10 mouse cellular contexts compared by ENCODE assay signal in the genomic region with DNA sequence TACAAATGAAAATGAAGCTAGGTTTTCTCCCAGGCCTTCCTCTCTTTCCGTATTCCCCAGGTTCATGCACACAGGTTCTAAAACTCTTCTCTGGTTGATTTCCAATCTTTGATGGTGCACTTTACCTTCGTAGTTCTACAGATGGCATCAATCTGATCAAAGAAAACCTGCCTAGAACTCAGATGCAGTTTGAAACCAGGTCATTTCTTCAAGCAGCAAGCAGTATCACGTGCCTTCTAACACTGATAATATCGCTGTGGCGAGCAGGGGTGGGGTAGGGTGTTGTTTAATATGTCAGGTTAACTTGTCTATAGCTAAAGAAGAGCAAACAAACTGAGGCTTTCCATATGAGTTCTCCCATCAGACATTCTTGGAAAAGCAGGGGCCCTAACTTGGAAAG. TPM values are rescaled to one million over a fixed set of nuclear protein-coding genes. Genes with fewer than 3 reads are reported as not detected.
A peak's percentile ranks its signal among the peaks of the same experiment; 100 is the strongest.
DNase-seq lines count a peak whose midpoint lies in the region; ATAC-seq and TF ChIP-seq lines count a peak whose summit lies in the region.
"Had no signal": no experiment of that assay in that cellular context is flagged by ENCODE, and none has a peak within 500 bp of the region (broad histone marks: within the 10 kb centered on the region; RNA-seq: fewer than 3 reads in every experiment).

No protein-coding gene starts in this region.

- H3K4me1 ChIP-seq in hindbrain, embryonic 14.5 days (replicated peaks; ENCODE audit: control insufficient read depth, insufficient read depth, low read length): peaks cover 29% of the 10 kb centered on the region
- peaks cover 27% of the 10 kb centered on the region for H3K4me1 ChIP-seq in hindbrain, embryonic 16.5 days (ENCODE audit: control insufficient read depth, insufficient read depth, low read depth, low read length)
- peaks cover 5% of the 10 kb centered on the region for H3K4me1 ChIP-seq in stomach, embryonic 16.5 days (ENCODE audit: control insufficient read depth, insufficient read depth, low read length)
- no peaks in the 10 kb centered on the region; the same call in 1 of the 2 replicates for H3K4me1 ChIP-seq in stomach, postnatal 0 days (replicated peaks; ENCODE audit: control insufficient read depth, insufficient read depth)
- H3K4me1 ChIP-seq in limb, embryonic 13.5 days: peaks cover 49% of the 10 kb centered on the region

- TF ChIP-seq EP300 in stomach, postnatal 0 days (optimal IDR thresholded peaks at IDR 0.05): no peak

- H3K4me3 ChIP-seq in hindbrain, embryonic 14.5 days (replicated peaks; ENCODE audit: low read length): no peak overlapping the region
- H3K4me3 ChIP-seq in hindbrain, embryonic 16.5 days (ENCODE audit: low read length): no peak overlapping the region
- no peak overlapping the region for H3K4me3 ChIP-seq in stomach, embryonic 16.5 days (replicated peaks; ENCODE audit: low read length)
- no peak overlapping the region for H3K4me3 ChIP-seq in stomach, postnatal 0 days (ENCODE audit: low read depth, low read length)
- no peak overlapping the region for H3K4me3 ChIP-seq in limb, embryonic 13.5 days
- H3K4me3 ChIP-seq: forebrain, embryonic 13.5 days; midbrain, embryonic 15.5 days had no signal

- DNase-seq in hindbrain, embryonic 14.5 days (ENCODE audit: low spot score): no peak
- no peak for DNase-seq in stomach, postnatal 0 days (ENCODE audit: low spot score)
- DNase-seq in embryo, embryonic 11 days: no peak
- DNase-seq in yolk sac, embryonic 10.5 days (ENCODE audit: low spot score): no peak
- DNase-seq: cerebellum, postnatal 25 days had no signal

- H3K4me2 ChIP-seq in hindbrain, embryonic 14.5 days (replicated peaks): peak overlapping the region; percentile 94; the same call in 1 of the 2 replicates
- no peak overlapping the region for H3K4me2 ChIP-seq in hindbrain, embryonic 16.5 days (ENCODE audit: low read length)
- H3K4me2 ChIP-seq in stomach, embryonic 16.5 days (ENCODE audit: low read depth, low read length): peak overlapping the region; percentile 26
- H3K4me2 ChIP-seq in stomach, postnatal 0 days (replicated peaks; ENCODE audit: low read depth): no peak overlapping the region
- H3K4me2 ChIP-seq in limb, embryonic 13.5 days (replicated peaks): peak overlapping the region; percentile 79
- H3K4me2 ChIP-seq: forebrain, embryonic 13.5 days had no signal

- peaks cover 43% of the 10 kb centered on the region for H3K27me3 ChIP-seq in hindbrain, embryonic 14.5 days (ENCODE audit: control insufficient read depth, insufficient read depth, low read length)
- H3K27me3 ChIP-seq in hindbrain, embryonic 16.5 days (replicated peaks; ENCODE audit: control insufficient read depth, insufficient read depth, low read length): peaks cover 12% of the 10 kb centered on the region
- peaks cover 14% of the 10 kb centered on the region; the same call in 1 of the 2 replicates for H3K27me3 ChIP-seq in stomach, embryonic 16.5 days (ENCODE audit: control insufficient read depth, insufficient read depth, low read length)
- peaks cover 5% of the 10 kb centered on the region; the same call in 1 of the 2 replicates for H3K27me3 ChIP-seq in stomach, postnatal 0 days (ENCODE audit: control insufficient read depth, insufficient read depth, low read length)
- H3K27me3 ChIP-seq in limb, embryonic 13.5 days: no peaks in the 10 kb centered on the region

- no peaks in the 10 kb centered on the region for H3K9me3 ChIP-seq in hindbrain, embryonic 14.5 days (ENCODE audit: control insufficient read depth, low read length)
- H3K9me3 ChIP-seq in hindbrain, embryonic 16.5 days (ENCODE audit: control insufficient read depth, low read length): no peaks in the 10 kb centered on the region
- no peaks in the 10 kb centered on the region for H3K9me3 ChIP-seq in stomach, embryonic 16.5 days (replicated peaks; ENCODE audit: control insufficient read depth, low read length)
- H3K9me3 ChIP-seq in stomach, postnatal 0 days (ENCODE audit: control insufficient read depth, low read length): no peaks in the 10 kb centered on the region
- no peaks in the 10 kb centered on the region for H3K9me3 ChIP-seq in limb, embryonic 13.5 days
- H3K9me3 ChIP-seq: forebrain, embryonic 13.5 days; midbrain, embryonic 15.5 days had no signal

- 84% methylated on average over 5 of the region's 5 CpGs for WGBS in hindbrain, embryonic 14.5 days
- 82% methylated on average over 5 of the region's 5 CpGs for WGBS in hindbrain, embryonic 16.5 days
- 72% methylated on average over 5 of the region's 5 CpGs for WGBS in stomach, embryonic 16.5 days
- WGBS in stomach, postnatal 0 days: 70% methylated on average over 5 of the region's 5 CpGs
- 89% methylated on average over 5 of the region's 5 CpGs for WGBS in limb, embryonic 13.5 days

- H3K9ac ChIP-seq in hindbrain, embryonic 14.5 days: no peak overlapping the region
- H3K9ac ChIP-seq in hindbrain, embryonic 16.5 days (ENCODE audit: low read depth, low read length): no peak overlapping the region
- no peak overlapping the region for H3K9ac ChIP-seq in stomach, embryonic 16.5 days (ENCODE audit: low read length)
- H3K9ac ChIP-seq in stomach, postnatal 0 days (ENCODE audit: low read length): no peak overlapping the region
- no peak overlapping the region for H3K9ac ChIP-seq in limb, embryonic 13.5 days
- H3K9ac ChIP-seq: forebrain, embryonic 13.5 days; midbrain, embryonic 15.5 days had no signal

- H3K27ac ChIP-seq in hindbrain, embryonic 14.5 days: no peak overlapping the region
- H3K27ac ChIP-seq in hindbrain, embryonic 16.5 days (ENCODE audit: low read depth, low read length): no peak overlapping the region
- no peak overlapping the region for H3K27ac ChIP-seq in stomach, embryonic 16.5 days (ENCODE audit: low read length)
- H3K27ac ChIP-seq in stomach, postnatal 0 days (replicated peaks): no peak overlapping the region
- no peak overlapping the region for H3K27ac ChIP-seq in limb, embryonic 13.5 days
- H3K27ac ChIP-seq: forebrain, embryonic 13.5 days; midbrain, embryonic 15.5 days had no signal

- TF ChIP-seq CTCF in stomach, postnatal 0 days (IDR thresholded peaks at IDR 0.05; ENCODE audit: low read depth): no peak

- H3K36me3 ChIP-seq in hindbrain, embryonic 14.5 days (replicated peaks; ENCODE audit: control insufficient read depth, insufficient read depth): no peaks in the 10 kb centered on the region
- H3K36me3 ChIP-seq in hindbrain, embryonic 16.5 days (ENCODE audit: control insufficient read depth, insufficient read depth, low read length): no peaks in the 10 kb centered on the region
- no peaks in the 10 kb centered on the region for H3K36me3 ChIP-seq in stomach, embryonic 16.5 days (ENCODE audit: control insufficient read depth, insufficient read depth, low read length)
- no peaks in the 10 kb centered on the region for H3K36me3 ChIP-seq in stomach, postnatal 0 days (ENCODE audit: control insufficient read depth, insufficient read depth, low read length)
- peaks cover 4% of the 10 kb centered on the region; the same call in 1 of the 2 replicates for H3K36me3 ChIP-seq in limb, embryonic 13.5 days
- H3K36me3 ChIP-seq: midbrain, embryonic 15.5 days had no signal

- ATAC-seq in hindbrain, embryonic 14.5 days (ENCODE audit: low FRiP score): no peak
- ATAC-seq in hindbrain, embryonic 16.5 days: no peak
- ATAC-seq in stomach, embryonic 16.5 days (ENCODE audit: insufficient read depth, low FRiP score): no peak
- no peak for ATAC-seq in stomach, postnatal 0 days (ENCODE audit: low FRiP score, low TSS enrichment)
- no peak for ATAC-seq in limb, embryonic 13.5 days (ENCODE audit: low FRiP score, low read depth)
- ATAC-seq: forebrain, embryonic 13.5 days; midbrain, embryonic 15.5 days had no signal

RNA-seq across cellular contexts. Expression of gene Fli1, which starts 4.5 kb away (rescaled TPM):
- 7.9 and 9.1 TPM in 2 replicates for polyA plus RNA-seq in hindbrain, embryonic 14.5 days (2014; fragmentation: Nextera tagmentation; extraction: Ambion mirVana)
- polyA plus RNA-seq in hindbrain, embryonic 16.5 days (2015; fragmentation: Nextera tagmentation; extraction: Ambion mirVana): 6.4 and 8.4 TPM in 2 replicates
- polyA plus RNA-seq in stomach, embryonic 16.5 days (2015; fragmentation: Nextera tagmentation; extraction: Ambion mirVana): 9.9 and 12.8 TPM in 2 replicates
- polyA plus RNA-seq in stomach, postnatal 0 days (2015; fragmentation: Nextera tagmentation; extraction: Ambion mirVana): 4.6 and 4.9 TPM in 2 replicates
- polyA plus RNA-seq in limb, embryonic 13.5 days (2015; fragmentation: Nextera tagmentation; extraction: Ambion mirVana): 34.3 and 37.9 TPM in 2 replicates

Comparison
In these comparisons a context has a peak if more than half of its experiments do, and no peak if none do; other contexts are left out.
1. H3K4me2 ChIP-seq: peak in hindbrain, embryonic 14.5 days (single experiment), stomach, embryonic 16.5 days (single experiment) and limb, embryonic 13.5 days (single experiment); none in hindbrain, embryonic 16.5 days (single experiment) and stomach, postnatal 0 days (single experiment).